ENCODE assay signal across 28 mouse cellular contexts in genomic region chr8:89150952-89151351, GRCm38 (mm10).
"Had no signal": no experiment of that assay in that cellular context is flagged by ENCODE, and none has a peak within 500 bp of the region (broad histone marks: within the 10 kb centered on the region; RNA-seq: fewer than 3 reads in every experiment).

No protein-coding gene starts in this region.

- H3K4me1 ChIP-seq: embryonic facial prominence, embryonic 12.5 days; embryonic facial prominence, embryonic 13.5 days; embryonic facial prominence, embryonic 15.5 days had no signal

- H3K4me2 ChIP-seq: embryonic facial prominence, embryonic 12.5 days; embryonic facial prominence, embryonic 13.5 days; embryonic facial prominence, embryonic 15.5 days; forebrain, embryonic 12.5 days; forebrain, embryonic 13.5 days; forebrain, embryonic 15.5 days had no signal

- DNase-seq: cerebellum, adult 8-10 months; cerebellum, adult 9-10 months; cerebellum, adult 9-11 months; cerebellum, postnatal 10 days; cerebellum, postnatal 14 days; cerebellum, postnatal 25 days; cerebellum, postnatal 36 days; embryo, embryonic 11 days; forebrain, postnatal 0 days; gastrocnemius, adult 2 months; gastrocnemius, postnatal 10 days; gastrocnemius, postnatal 14 days; gastrocnemius, postnatal 25 days; gastrocnemius, postnatal 36 days; heart, adult 11 months; heart, adult 18-20 months; heart, adult 2 months had no signal

- ATAC-seq: forebrain, embryonic 13.5 days; forebrain, embryonic 14.5 days; forebrain, embryonic 15.5 days; forebrain, embryonic 16.5 days; forebrain, postnatal 0 days had no signal

- H3K9ac ChIP-seq: embryonic facial prominence, embryonic 12.5 days; embryonic facial prominence, embryonic 13.5 days; embryonic facial prominence, embryonic 15.5 days; forebrain, embryonic 12.5 days; forebrain, embryonic 13.5 days; forebrain, embryonic 15.5 days; forebrain, postnatal 0 days had no signal

- H3K27me3 ChIP-seq: embryonic facial prominence, embryonic 12.5 days; embryonic facial prominence, embryonic 13.5 days; embryonic facial prominence, embryonic 15.5 days; forebrain, embryonic 12.5 days; forebrain, embryonic 13.5 days; forebrain, embryonic 15.5 days had no signal

- H3K27ac ChIP-seq: embryonic facial prominence, embryonic 10.5 days; embryonic facial prominence, embryonic 12.5 days; embryonic facial prominence, embryonic 13.5 days; embryonic facial prominence, embryonic 15.5 days; forebrain, embryonic 10.5 days; forebrain, embryonic 12.5 days; forebrain, embryonic 13.5 days; forebrain, embryonic 15.5 days; gastrocnemius, adult 2 months; heart, adult 2 months had no signal

- H3K36me3 ChIP-seq: embryonic facial prominence, embryonic 10.5 days; embryonic facial prominence, embryonic 12.5 days; embryonic facial prominence, embryonic 13.5 days; embryonic facial prominence, embryonic 15.5 days; forebrain, embryonic 10.5 days; forebrain, embryonic 12.5 days; forebrain, embryonic 15.5 days had no signal

- H3K9me3 ChIP-seq: embryonic facial prominence, embryonic 10.5 days; embryonic facial prominence, embryonic 12.5 days; embryonic facial prominence, embryonic 13.5 days; embryonic facial prominence, embryonic 15.5 days; forebrain, embryonic 10.5 days; forebrain, embryonic 12.5 days; forebrain, embryonic 13.5 days; forebrain, embryonic 15.5 days had no signal

- H3K4me3 ChIP-seq: embryonic facial prominence, embryonic 10.5 days; embryonic facial prominence, embryonic 12.5 days; embryonic facial prominence, embryonic 13.5 days; embryonic facial prominence, embryonic 15.5 days; erythroblast, embryonic 14.5 days; forebrain, embryonic 10.5 days; forebrain, embryonic 12.5 days; forebrain, embryonic 13.5 days; forebrain, embryonic 15.5 days; gastrocnemius, adult 2 months; heart, adult 2 months had no signal
